Mouse (Mus musculus): ENCODE data around the gene Mettl7a2. TPM values are rescaled to one million over a fixed set of nuclear protein-coding genes. Genes with fewer than 3 reads are reported as not detected.
"Not testable (repeated sequence)": the region's sequence is repeated elsewhere in the genome, so short reads cannot be mapped to it uniquely, and the experiment has no call there.

Gene Mettl7a2
- total and polyA plus RNA-seq, 2 experiments = 0.18 TPM; not detected in 1

DNA sequence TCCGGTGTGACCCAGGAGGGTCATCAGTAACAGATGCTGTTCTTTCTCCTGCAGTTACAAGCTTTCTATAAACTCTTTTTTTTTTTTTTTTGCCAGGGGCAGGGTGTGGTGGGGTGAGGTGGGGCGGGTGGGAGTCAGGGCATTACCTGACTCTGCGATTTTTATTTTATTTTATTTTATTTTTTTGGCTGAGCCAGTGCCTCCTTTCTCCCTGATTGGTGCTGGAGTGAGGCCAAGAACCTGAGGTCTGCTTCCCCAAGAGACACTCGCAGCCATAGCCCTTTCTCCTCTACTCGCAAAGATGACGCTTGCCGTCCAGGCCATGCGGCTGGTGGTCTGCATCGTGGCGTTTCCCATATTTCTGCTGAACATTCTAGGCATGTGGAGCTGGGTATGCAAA, 18.4 kb upstream of the Mettl7a2 start, which contains the start of gene Mettl7a3:
TSS of gene Mettl7a3 (plus strand) at position 301 of the 400 bp plus-strand sequence.
- no peaks in the 10 kb centered on the region for H3K27me3 ChIP-seq (ENCODE audit: control insufficient read depth, insufficient read depth, low read length)
- TF ChIP-seq CTCF (IDR thresholded peaks at IDR 0.05; ENCODE audit: low read depth, low read length) (no peak), POLR2A (IDR thresholded peaks at IDR 0.05; ENCODE audit: extremely low read depth, insufficient read depth, low read length) (no peak)
- WGBS = 87% methylated on average over 10 of the region's 10 CpGs

DNA sequence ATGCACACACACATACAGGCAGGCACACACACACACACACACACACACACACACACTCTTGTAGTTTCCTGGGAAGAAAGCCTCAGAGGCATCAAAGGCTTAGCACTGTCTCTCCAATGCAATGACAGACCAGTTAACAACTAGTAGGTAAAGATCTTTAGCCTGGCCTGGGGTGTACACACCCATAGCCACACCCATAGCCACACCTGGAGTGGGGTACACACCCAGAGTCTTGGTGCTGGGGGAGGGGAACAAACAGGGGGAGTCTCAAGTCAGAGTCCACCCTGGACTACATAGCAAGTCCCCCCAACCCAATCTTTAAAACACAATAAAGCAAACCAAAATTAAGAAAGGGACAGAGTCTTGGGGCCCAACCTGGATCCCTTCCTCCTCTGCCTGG, 15.7 kb upstream of the Mettl7a2 start:
- not testable (repeated sequence) for H3K9ac ChIP-seq (ENCODE audit: low read depth, low read length); H3K36me3 ChIP-seq (ENCODE audit: control insufficient read depth, insufficient read depth, low read length); H3K4me1 ChIP-seq (ENCODE audit: control insufficient read depth, insufficient read depth, low read length); H3K27ac ChIP-seq (replicated peaks; ENCODE audit: insufficient read depth, low read depth, low read length); H3K4me3 ChIP-seq (ENCODE audit: insufficient read depth, low read depth, low read length); H3K79me2 ChIP-seq (ENCODE audit: control insufficient read depth, insufficient read depth, low read length); H3K27me3 ChIP-seq (ENCODE audit: control insufficient read depth, insufficient read depth, low read length); DNase-seq (ENCODE audit: extremely low read depth, low read depth, low spot score)

More for the DNA sequence above, 18.4 kb upstream of the Mettl7a2 start, which contains the start of gene Mettl7a3:
- Histone ChIP-seq H3K4me1 (ENCODE audit: control insufficient read depth, insufficient read depth, low read length) (no peaks in the 10 kb centered on the region), H3K36me3 (ENCODE audit: control insufficient read depth, insufficient read depth, low read length) (no peaks in the 10 kb centered on the region), H3K9ac (ENCODE audit: low read depth, low read length) (no peak within 1 kb of the TSS), H3K4me3 (ENCODE audit: insufficient read depth, low read depth, low read length) (no peak within 1 kb of the TSS), H3K27ac (replicated peaks; ENCODE audit: insufficient read depth, low read depth, low read length) (no peak within 1 kb of the TSS), H3K79me2 (ENCODE audit: control insufficient read depth, insufficient read depth, low read length) (no peaks in the 10 kb centered on the region)
- DNase-seq (ENCODE audit: extremely low read depth, low read depth, low spot score) = no peak

DNA sequence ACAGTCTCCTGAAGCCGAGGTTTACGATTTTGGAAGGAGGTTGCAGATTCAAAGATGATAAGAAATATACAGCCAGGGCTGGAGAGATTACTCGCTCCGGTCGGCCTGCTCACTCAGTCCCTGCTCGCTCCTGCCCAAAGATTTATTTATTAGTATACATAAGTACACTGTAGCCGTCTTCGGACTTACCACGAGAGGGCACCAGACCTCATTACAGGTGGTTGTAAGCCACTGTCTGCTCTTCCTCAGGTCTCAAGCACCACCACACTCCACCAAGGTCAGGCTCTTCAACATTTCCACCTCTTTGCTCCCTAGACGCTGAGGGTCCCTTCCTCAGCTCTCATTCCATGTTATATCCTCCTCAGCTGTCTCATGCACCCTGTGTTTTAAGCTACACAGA, 15.2 kb upstream of the Mettl7a2 start:
- peak; percentile 60 for DNase-seq (ENCODE audit: extremely low read depth, low read depth, low spot score)
- not testable (repeated sequence) for H3K27me3 ChIP-seq (ENCODE audit: control insufficient read depth, insufficient read depth, low read length); H3K27ac ChIP-seq (replicated peaks; ENCODE audit: insufficient read depth, low read depth, low read length); H3K9ac ChIP-seq (ENCODE audit: low read depth, low read length); H3K36me3 ChIP-seq (ENCODE audit: control insufficient read depth, insufficient read depth, low read length); H3K4me1 ChIP-seq (ENCODE audit: control insufficient read depth, insufficient read depth, low read length); H3K4me3 ChIP-seq (ENCODE audit: insufficient read depth, low read depth, low read length); H3K79me2 ChIP-seq (ENCODE audit: control insufficient read depth, insufficient read depth, low read length)
- WGBS = 53% methylated on average over 10 of the region's 10 CpGs
- TF ChIP-seq CTCF (IDR thresholded peaks at IDR 0.05; ENCODE audit: low read depth, low read length) = peak; percentile 16; the same call in 1 of the 2 replicates

DNA sequence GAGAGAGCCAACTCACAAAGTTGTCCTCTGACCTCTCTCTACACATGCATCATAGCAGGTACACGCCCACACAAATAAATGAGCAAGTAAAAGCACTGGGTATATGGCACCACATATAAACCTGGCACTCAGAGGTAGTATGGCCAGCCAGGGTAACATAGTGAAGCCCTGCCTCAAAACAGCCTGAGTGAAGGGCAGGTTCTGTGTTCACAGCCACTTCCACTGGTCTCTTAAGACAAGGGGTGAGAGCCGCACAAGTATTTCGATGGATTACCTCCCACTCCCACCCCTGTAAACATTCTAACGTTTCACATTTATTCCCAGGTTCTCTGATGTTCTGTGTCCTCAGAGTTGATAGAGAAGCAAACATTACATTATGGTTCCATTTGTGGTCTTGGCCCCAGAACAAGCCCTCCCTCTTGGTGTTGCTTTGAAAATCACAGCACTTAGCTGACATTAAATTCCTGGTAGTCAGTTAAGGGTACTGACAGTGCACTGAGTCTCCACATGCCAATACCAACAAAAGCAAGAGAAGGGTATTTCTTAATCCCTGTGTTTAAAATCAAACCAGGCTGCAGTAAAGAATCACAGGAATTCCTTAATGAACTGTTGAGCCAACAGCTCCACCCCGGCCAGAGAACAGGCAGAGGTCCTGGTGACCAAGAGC, 11.6 kb upstream of the Mettl7a2 start:
- not testable (repeated sequence) for H3K27ac ChIP-seq (replicated peaks; ENCODE audit: insufficient read depth, low read depth, low read length); H3K36me3 ChIP-seq (ENCODE audit: control insufficient read depth, insufficient read depth, low read length); H3K4me1 ChIP-seq (ENCODE audit: control insufficient read depth, insufficient read depth, low read length); H3K27me3 ChIP-seq (ENCODE audit: control insufficient read depth, insufficient read depth, low read length); H3K79me2 ChIP-seq (ENCODE audit: control insufficient read depth, insufficient read depth, low read length); H3K4me3 ChIP-seq (ENCODE audit: insufficient read depth, low read depth, low read length); H3K9ac ChIP-seq (ENCODE audit: low read depth, low read length)
- DNase-seq (ENCODE audit: extremely low read depth, low read depth, low spot score) = peak; percentile 41
- 29% methylated on average over 5 of the region's 5 CpGs for WGBS

DNA sequence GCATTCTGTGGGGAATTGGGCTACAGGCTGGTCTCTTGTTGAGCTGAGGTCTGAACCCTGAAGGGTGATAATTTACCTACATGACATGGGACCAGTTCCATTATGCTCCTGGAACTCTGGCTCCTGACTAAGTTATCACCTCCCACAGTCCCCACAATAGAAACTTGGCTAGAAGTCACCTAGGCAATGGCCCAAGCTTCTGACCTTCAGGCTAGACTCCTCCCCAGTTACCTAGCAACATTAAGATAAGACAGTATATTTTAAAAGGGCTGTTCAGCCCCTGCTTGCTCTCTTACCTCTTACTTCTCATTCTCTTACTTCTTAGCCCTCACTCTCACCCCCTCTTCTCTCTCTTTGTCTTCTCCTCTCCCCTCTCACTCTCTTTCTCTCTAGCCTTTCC, 7.5 kb upstream of the Mettl7a2 start:
- Histone ChIP-seq H3K27me3 (ENCODE audit: control insufficient read depth, insufficient read depth, low read length) (no peaks in the 10 kb centered on the region), H3K4me1 (ENCODE audit: control insufficient read depth, insufficient read depth, low read length) (peaks cover 13% of the 10 kb centered on the region), H3K79me2 (ENCODE audit: control insufficient read depth, insufficient read depth, low read length) (no peaks in the 10 kb centered on the region), H3K36me3 (ENCODE audit: control insufficient read depth, insufficient read depth, low read length) (no peaks in the 10 kb centered on the region), H3K9ac (ENCODE audit: low read depth, low read length) (no peak overlapping the region), H3K27ac (replicated peaks; ENCODE audit: insufficient read depth, low read depth, low read length) (peak overlapping the region; percentile 76), H3K4me3 (ENCODE audit: insufficient read depth, low read depth, low read length) (no peak overlapping the region)
- TF ChIP-seq POLR2A (IDR thresholded peaks at IDR 0.05; ENCODE audit: extremely low read depth, insufficient read depth, low read length) = no peak
- TF ChIP-seq CTCF (IDR thresholded peaks at IDR 0.05; ENCODE audit: low read depth, low read length) = no peak
- DNase-seq (ENCODE audit: extremely low read depth, low read depth, low spot score) = peak; percentile 86

DNA sequence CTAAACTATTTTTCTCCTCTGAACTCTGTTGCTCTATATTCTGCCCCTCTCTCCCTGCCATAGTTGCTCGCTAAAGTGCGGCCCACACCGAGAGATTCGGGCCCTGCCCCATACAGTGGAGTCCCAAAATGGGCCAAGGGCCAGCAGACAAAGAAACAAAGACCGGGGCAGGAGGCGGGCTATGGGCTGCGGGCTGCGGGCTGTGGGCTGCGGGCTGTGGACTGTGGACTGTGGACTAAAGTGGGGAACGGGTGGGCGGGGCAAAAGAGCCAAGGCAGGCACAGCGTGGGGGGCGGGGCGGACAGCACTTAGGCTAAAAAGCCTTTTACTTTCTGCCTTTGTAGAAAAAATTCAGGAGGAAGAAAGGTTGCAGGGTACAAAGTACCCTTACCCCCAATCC, 6.2 kb upstream of the Mettl7a2 start:
- WGBS = 13% methylated on average over 14 of the region's 14 CpGs
- Histone ChIP-seq H3K4me1 (ENCODE audit: control insufficient read depth, insufficient read depth, low read length) (peaks cover 13% of the 10 kb centered on the region), H3K4me3 (ENCODE audit: insufficient read depth, low read depth, low read length) (no peak overlapping the region; the same call in 1 of the 2 replicates), H3K27ac (replicated peaks; ENCODE audit: insufficient read depth, low read depth, low read length) (peak overlapping the region; percentile 92), H3K36me3 (ENCODE audit: control insufficient read depth, insufficient read depth, low read length) (no peaks in the 10 kb centered on the region), H3K27me3 (ENCODE audit: control insufficient read depth, insufficient read depth, low read length) (no peaks in the 10 kb centered on the region), H3K79me2 (ENCODE audit: control insufficient read depth, insufficient read depth, low read length) (no peaks in the 10 kb centered on the region), H3K9ac (ENCODE audit: low read depth, low read length) (peak overlapping the region; percentile 54)
- DNase-seq (ENCODE audit: extremely low read depth, low read depth, low spot score) = peak; percentile 66
- TF ChIP-seq CTCF (IDR thresholded peaks at IDR 0.05; ENCODE audit: low read depth, low read length) (no peak), POLR2A (IDR thresholded peaks at IDR 0.05; ENCODE audit: extremely low read depth, insufficient read depth, low read length) (no peak)
